Mouse (Mus musculus) forebrain, embryonic 13.5 days (tissue): ENCODE measurements at regions not wholly inside any gene's neighbourhood (a gene's known extent, or its start where the extent isn't known, plus 50 kb on each side); places are given as distances from the start of the nearest gene placed in this dataset.
A peak's percentile ranks its signal among the peaks of the same experiment; 100 is the strongest.

Source experiments
- ATAC-seq: fragments of 200-750 bp; cut with Nextera tagmentation; 2 replicates; pipeline ENCODE4 v1.8.0; 2017
- H3K27ac ChIP-seq: fragments of 300-500 bp; sonication (generic); 2 replicates; pipeline ENCODE4 v1.5.1; 2015; ENCODE audit warnings: inconsistent platforms, mild to moderate bottlenecking, moderate library complexity
- H3K27me3 ChIP-seq: fragments of 300-500 bp; sonication (generic); 2 replicates; pipeline ENCODE4 v1.6.1; 2015; ENCODE audit warnings: mild to moderate bottlenecking, inconsistent platforms
- H3K36me3 ChIP-seq: fragments of 300-500 bp; sonication (generic); 2 replicates; pipeline ENCODE4 v1.6.1; 2015; ENCODE audit warnings: mild to moderate bottlenecking, inconsistent platforms; ENCODE audit not compliant: poor library complexity, severe bottlenecking
- H3K4me1 ChIP-seq: fragments of 300-500 bp; sonication (generic); 2 replicates; pipeline ENCODE4 v1.6.1; 2015; ENCODE audit warnings: inconsistent platforms
- H3K4me2 ChIP-seq: fragments of 300-500 bp; sonication (generic); 2 replicates; pipeline ENCODE4 v1.6.1; 2015; ENCODE audit warnings: inconsistent platforms, mild to moderate bottlenecking, moderate library complexity
- H3K4me3 ChIP-seq: fragments of 300-500 bp; sonication (generic); 2 replicates; pipeline ENCODE4 v1.5.1; 2015; ENCODE audit warnings: mild to moderate bottlenecking, inconsistent platforms
- H3K9ac ChIP-seq: fragments of 300-500 bp; sonication (generic); 2 replicates; pipeline ENCODE4 v1.6.1; 2015; ENCODE audit warnings: mild to moderate bottlenecking, inconsistent platforms
- H3K9me3 ChIP-seq: fragments of 300-500 bp; sonication (generic); replicated peaks from 2 replicates; pipeline ENCODE4 v1.6.1; 2016; ENCODE audit warnings: inconsistent platforms
- WGBS: fragments of 180-500 bp; shearing (Covaris S2); methylation state at CpG from one replicate; pipeline ENCODE4 v1.1.7; 2015; 5-methylcytosine and 5-hydroxymethylcytosine counted together

GRCm38 (mm10) chr3:157743000-157743399, 176.3 kb downstream of the Ptger3 start:
- no peak for ATAC-seq
- H3K4me1 ChIP-seq = no peaks in the 10 kb centered on the region
- H3K9me3 ChIP-seq = no peaks in the 10 kb centered on the region
- no peak overlapping the region for H3K4me3 ChIP-seq
- H3K36me3 ChIP-seq = no peaks in the 10 kb centered on the region
- H3K9ac ChIP-seq = no peak overlapping the region
- no peak overlapping the region for H3K27ac ChIP-seq
- H3K27me3 ChIP-seq = no peaks in the 10 kb centered on the region
- H3K4me2 ChIP-seq = no peak overlapping the region
- 96% methylated on average over 1 of the region's 1 CpGs for WGBS

GRCm38 (mm10) chr3:157739628-157740294, 173.1 kb downstream of the Ptger3 start:
- WGBS = 92% methylated on average over 1 of the region's 1 CpGs
- H3K27ac ChIP-seq = no peak overlapping the region
- no peaks in the 10 kb centered on the region for H3K27me3 ChIP-seq
- no peaks in the 10 kb centered on the region for H3K4me1 ChIP-seq
- H3K4me3 ChIP-seq = no peak overlapping the region
- no peaks in the 10 kb centered on the region for H3K9me3 ChIP-seq
- no peaks in the 10 kb centered on the region for H3K36me3 ChIP-seq
- no peak overlapping the region for H3K4me2 ChIP-seq
- ATAC-seq = no peak
- no peak overlapping the region for H3K9ac ChIP-seq

DNA sequence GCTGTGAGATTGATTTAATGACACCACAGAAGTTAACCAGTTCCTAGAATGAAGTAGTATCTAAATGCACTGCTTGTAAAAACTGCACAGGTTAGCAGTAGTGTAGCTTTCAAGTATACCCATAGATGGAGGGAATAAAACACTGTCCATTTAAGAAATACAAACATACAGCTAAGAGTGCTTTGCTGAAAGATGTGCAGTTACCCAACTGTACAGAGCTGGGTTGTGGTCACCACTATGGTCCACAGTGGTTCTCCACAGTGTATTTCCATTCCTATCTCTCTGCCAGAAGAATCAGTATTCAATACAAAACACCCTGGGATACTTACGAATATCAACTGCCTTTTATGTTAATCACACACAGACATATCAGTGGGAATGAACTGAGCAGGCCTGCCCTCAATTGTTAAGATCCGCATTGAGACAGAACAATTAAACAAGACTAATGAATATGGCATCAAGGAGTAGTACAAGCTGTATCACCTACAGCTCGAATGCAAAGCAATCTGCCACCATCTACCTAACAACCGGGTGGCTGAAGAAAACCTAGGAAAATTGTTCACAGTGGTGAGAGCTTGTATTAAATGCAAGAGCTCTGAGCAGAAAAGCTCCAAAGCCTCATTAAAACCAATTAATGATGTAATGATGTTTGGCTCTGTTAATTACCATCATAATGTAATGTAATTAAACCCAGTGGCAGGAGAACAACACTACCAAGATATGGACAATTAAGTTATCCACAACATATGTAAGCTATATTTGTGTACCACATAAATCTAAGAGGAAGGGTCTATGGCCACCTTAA, 165.6 kb downstream of the Ptger3 start:
- peaks cover 8% of the 10 kb centered on the region; the same call in 1 of the 2 replicates for H3K4me1 ChIP-seq
- no peak overlapping the region for H3K27ac ChIP-seq
- H3K4me2 ChIP-seq = no peak overlapping the region
- peaks cover 25% of the 10 kb centered on the region; the same call in 1 of the 2 replicates for H3K27me3 ChIP-seq
- no peak overlapping the region for H3K9ac ChIP-seq
- no peaks in the 10 kb centered on the region for H3K36me3 ChIP-seq
- no peak overlapping the region for H3K4me3 ChIP-seq
- 17% methylated on average over 4 of the region's 4 CpGs for WGBS
- H3K9me3 ChIP-seq = no peaks in the 10 kb centered on the region
- ATAC-seq = peak; percentile 82

DNA sequence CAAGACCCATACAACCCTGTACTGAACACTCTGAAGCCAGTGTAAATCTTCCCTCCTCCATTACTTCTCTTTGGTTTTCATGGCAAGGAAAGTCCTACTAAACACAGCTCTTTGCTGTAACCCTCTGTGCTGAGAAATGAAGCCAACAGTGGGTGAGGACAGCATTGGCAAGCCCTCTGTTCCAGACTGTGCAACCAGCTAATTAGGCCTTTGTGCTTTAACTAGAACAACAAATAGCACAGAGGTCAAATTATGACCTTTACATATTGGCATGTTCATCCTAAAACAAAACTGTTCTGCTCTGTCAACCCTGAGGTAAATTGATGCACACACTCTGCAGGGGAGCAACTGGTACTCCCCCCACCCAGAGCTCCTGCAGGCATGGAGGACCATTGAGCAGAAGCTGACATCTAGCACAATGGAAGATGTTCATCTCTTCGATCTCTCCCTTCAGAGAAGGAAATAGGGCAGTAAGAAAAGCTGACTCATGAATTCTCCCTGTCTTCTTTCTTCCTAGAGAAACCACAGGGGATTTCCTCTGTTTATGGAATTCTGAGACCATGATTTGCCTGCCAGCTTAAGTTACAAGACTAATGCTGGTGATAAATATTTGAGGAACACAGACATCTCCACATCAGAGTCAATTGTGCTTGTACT, 163.1 kb downstream of the Ptger3 start:
- H3K4me3 ChIP-seq = no peak overlapping the region
- H3K36me3 ChIP-seq = no peaks in the 10 kb centered on the region
- no peak overlapping the region for H3K27ac ChIP-seq
- no peak for ATAC-seq
- no peak overlapping the region for H3K9ac ChIP-seq
- 38% methylated on average over 1 of the region's 1 CpGs for WGBS
- H3K27me3 ChIP-seq = peaks cover 26% of the 10 kb centered on the region; the same call in 1 of the 2 replicates
- H3K9me3 ChIP-seq = no peaks in the 10 kb centered on the region
- no peak overlapping the region for H3K4me2 ChIP-seq
- H3K4me1 ChIP-seq = peaks cover 8% of the 10 kb centered on the region; the same call in 1 of the 2 replicates

DNA sequence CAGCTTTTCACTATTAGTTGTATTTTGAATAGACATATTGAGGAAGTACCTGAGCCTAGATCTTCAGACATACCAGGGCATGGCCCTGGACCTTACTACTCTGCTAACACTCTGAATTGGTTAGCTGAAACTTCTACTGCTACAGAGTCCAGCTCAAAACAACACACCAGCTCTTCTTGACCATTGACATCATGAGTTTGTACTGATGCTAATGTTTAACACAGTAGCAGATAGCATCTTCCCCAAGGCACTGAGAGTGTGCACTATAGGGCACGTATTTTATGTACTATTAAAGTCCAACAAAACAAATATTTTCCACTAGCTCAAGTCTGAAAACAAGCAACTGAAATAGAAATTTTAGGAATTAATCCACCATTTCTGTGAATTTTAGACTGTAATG, 157.8 kb downstream of the Ptger3 start:
- 72% methylated on average over 1 of the region's 1 CpGs for WGBS
- no peak overlapping the region for H3K9ac ChIP-seq
- H3K4me2 ChIP-seq = no peak overlapping the region
- H3K36me3 ChIP-seq = no peaks in the 10 kb centered on the region
- no peak overlapping the region for H3K4me3 ChIP-seq
- no peak for ATAC-seq
- no peaks in the 10 kb centered on the region for H3K9me3 ChIP-seq
- no peaks in the 10 kb centered on the region for H3K4me1 ChIP-seq
- peaks cover 14% of the 10 kb centered on the region; the same call in 1 of the 2 replicates for H3K27me3 ChIP-seq
- H3K27ac ChIP-seq = no peak overlapping the region

DNA sequence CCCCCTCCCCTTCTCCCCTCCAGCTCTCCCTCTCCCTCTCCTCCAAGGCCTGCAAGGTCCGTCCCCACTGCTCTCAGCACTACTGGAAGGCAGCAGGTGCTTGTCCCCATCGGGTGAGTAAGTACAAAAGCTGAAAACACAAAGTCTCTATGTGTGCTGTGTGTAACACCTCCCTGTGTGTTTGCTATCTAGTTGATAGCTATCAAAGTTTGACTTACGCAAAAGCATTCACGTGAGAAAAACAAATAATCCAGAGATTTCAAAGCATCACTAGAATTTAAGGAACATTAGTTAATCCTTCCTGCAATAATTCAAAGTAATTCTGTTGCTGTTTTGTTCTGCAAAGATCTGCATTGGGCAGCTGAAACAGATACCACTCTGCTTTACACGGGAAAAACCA, 156.5 kb downstream of the Ptger3 start:
- H3K4me2 ChIP-seq = no peak overlapping the region
- no peaks in the 10 kb centered on the region for H3K36me3 ChIP-seq
- peaks cover 13% of the 10 kb centered on the region; the same call in 1 of the 2 replicates for H3K27me3 ChIP-seq
- no peaks in the 10 kb centered on the region for H3K4me1 ChIP-seq
- ATAC-seq = no peak
- 65% methylated on average over 5 of the region's 5 CpGs for WGBS
- no peak overlapping the region for H3K27ac ChIP-seq
- H3K9ac ChIP-seq = no peak overlapping the region
- no peaks in the 10 kb centered on the region for H3K9me3 ChIP-seq
- no peak overlapping the region for H3K4me3 ChIP-seq

- H3K27ac ChIP-seq = no peak overlapping the region
- H3K4me2 ChIP-seq = no peak overlapping the region
- no peak overlapping the region for H3K9ac ChIP-seq
- peak; percentile 75 for ATAC-seq
- 20% methylated on average over 7 of the region's 7 CpGs for WGBS
- peaks cover 4% of the 10 kb centered on the region; the same call in 1 of the 2 replicates for H3K27me3 ChIP-seq
- H3K36me3 ChIP-seq = no peaks in the 10 kb centered on the region
- no peaks in the 10 kb centered on the region for H3K4me1 ChIP-seq
- H3K4me3 ChIP-seq = no peak overlapping the region
- no peaks in the 10 kb centered on the region for H3K9me3 ChIP-seq
Observed at GRCm38 (mm10) chr3:157717313-157717921, 150.7 kb downstream of the Ptger3 start.

GRCm38 (mm10) chr3:157714023-157714422, 147.3 kb downstream of the Ptger3 start:
- Histone ChIP-seq H3K4me2 (no peak overlapping the region), H3K9me3 (no peaks in the 10 kb centered on the region), H3K4me3 (no peak overlapping the region), H3K4me1 (no peaks in the 10 kb centered on the region), H3K27ac (no peak overlapping the region), H3K36me3 (no peaks in the 10 kb centered on the region), H3K27me3 (peaks cover 4% of the 10 kb centered on the region; the same call in 1 of the 2 replicates), H3K9ac (no peak overlapping the region)
- no peak for ATAC-seq
- 86% methylated on average over 3 of the region's 3 CpGs for WGBS

GRCm38 (mm10) chr3:157710790-157711381, 144.2 kb downstream of the Ptger3 start:
- H3K9ac ChIP-seq = no peak overlapping the region
- H3K27ac ChIP-seq = no peak overlapping the region
- 94% methylated on average over 1 of the region's 1 CpGs for whole genome bisulfite sequencing
- no peaks in the 10 kb centered on the region for H3K36me3 ChIP-seq
- H3K4me2 ChIP-seq = no peak overlapping the region
- H3K9me3 ChIP-seq = no peaks in the 10 kb centered on the region
- no peaks in the 10 kb centered on the region for H3K4me1 ChIP-seq
- no peaks in the 10 kb centered on the region for H3K27me3 ChIP-seq
- H3K4me3 ChIP-seq = no peak overlapping the region
- no peak for ATAC-seq

- H3K36me3 ChIP-seq = no peaks in the 10 kb centered on the region
- ATAC-seq = no peak
- no peaks in the 10 kb centered on the region for H3K9me3 ChIP-seq
- no peak overlapping the region for H3K9ac ChIP-seq
- H3K4me2 ChIP-seq = no peak overlapping the region
- no peak overlapping the region for H3K4me3 ChIP-seq
- H3K4me1 ChIP-seq = no peaks in the 10 kb centered on the region
- no peak overlapping the region for H3K27ac ChIP-seq
- no peaks in the 10 kb centered on the region for H3K27me3 ChIP-seq
Observed at GRCm38 (mm10) chr3:157699961-157700360, 133.3 kb downstream of the Ptger3 start.

DNA sequence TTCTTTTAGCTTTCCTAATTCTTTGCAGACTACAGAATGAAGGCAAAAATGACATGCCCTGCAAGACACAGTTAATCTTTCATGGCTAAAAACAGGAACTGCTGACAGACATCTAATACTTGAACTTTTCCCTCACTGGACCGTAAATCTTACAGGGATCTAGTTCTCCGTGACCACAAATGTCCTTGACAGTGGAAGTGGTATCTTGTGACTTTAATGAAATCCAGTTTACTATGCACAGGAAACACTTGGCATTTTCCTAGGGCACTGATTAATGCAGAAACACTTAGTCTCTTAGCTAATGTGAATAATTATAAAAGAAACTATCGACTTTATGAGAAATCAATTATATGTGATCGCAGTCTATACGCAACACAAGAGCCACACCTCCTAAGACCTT, 131.8 kb downstream of the Ptger3 start:
- H3K27ac ChIP-seq = no peak overlapping the region
- WGBS = 90% methylated on average over 5 of the region's 5 CpGs
- H3K4me1 ChIP-seq = no peaks in the 10 kb centered on the region
- H3K4me2 ChIP-seq = no peak overlapping the region
- H3K36me3 ChIP-seq = no peaks in the 10 kb centered on the region
- no peaks in the 10 kb centered on the region for H3K9me3 ChIP-seq
- no peak overlapping the region for H3K4me3 ChIP-seq
- H3K27me3 ChIP-seq = no peaks in the 10 kb centered on the region
- no peak for ATAC-seq
- H3K9ac ChIP-seq = no peak overlapping the region
